Mouse (Mus musculus): ENCODE measurements around the gene Adcy10. TPM values are rescaled to one million over a fixed set of nuclear protein-coding genes. Genes with fewer than 3 reads are reported as not detected.

Adcy10 gene
- under 1 TPM; 0.27 to 0.68 (median 0.41) TPM for total RNA-seq (2022)

DNA sequence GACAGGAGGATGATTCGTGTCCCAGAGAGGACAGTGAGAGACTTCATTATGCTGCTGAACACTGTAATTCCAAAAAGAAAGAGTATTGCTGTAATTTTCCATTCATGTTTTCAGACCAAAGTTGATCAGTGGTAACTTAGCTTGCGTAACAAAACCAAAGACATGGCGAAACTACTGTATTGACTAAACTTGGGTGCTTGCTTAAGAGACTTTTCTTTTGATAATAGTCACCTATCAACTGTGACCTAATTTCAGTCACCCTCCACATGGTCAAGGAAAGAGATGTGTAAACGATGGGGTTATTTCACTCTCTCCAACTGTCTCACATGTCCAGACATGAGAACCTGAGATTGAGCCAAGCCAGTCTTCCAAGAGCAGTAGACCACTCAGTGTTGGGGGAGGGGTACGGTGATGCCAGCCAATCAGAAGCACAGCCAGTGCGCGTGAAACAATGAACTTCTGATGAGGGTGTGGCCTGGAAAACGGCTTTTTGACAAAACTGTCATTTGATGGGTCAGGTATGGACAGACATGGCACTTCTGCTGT is at the start of gene Adcy10:
Gene Adcy10, plus strand, starts transcription at position 496 of the 546 bp plus-strand sequence.
- no peak for DNase-seq (ENCODE audit: low spot score in 2 of 2)

DNA sequence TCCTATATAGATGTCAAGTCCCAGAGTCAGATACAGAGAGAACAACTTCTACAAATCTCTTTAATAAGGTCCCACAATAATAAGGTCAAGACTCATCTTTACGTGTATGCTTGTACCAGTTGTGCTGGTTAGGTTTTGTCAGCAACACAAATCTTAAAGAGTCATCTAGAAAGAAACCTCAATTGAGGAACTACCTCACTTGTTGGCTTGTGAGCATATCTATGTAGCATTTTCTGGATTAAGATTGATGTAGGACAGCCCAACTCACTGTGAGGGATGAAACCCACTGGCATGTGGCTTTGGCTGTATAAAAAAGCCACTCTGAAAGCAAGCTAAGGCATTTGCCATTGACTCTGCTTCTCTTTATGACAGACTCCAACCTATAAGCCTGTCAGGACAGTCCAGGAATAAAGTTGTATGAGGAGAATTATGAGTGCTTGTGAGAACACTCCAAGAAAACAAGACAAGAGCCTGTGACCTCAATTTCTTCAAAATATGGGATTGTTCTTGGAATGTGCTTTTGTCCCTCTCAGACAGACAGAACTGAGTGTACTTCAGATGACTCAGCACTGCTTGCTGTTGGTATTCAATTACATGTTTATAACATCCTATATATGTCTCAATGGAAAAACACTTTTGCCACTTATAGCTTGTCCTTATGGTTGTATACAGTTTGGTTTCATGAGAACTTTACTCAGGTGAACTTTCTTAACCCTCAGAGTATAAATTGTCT is 46.5 kb upstream of the Adcy10 start:
- no peak for DNase-seq (ENCODE audit: low spot score in 2 of 2)

DNA sequence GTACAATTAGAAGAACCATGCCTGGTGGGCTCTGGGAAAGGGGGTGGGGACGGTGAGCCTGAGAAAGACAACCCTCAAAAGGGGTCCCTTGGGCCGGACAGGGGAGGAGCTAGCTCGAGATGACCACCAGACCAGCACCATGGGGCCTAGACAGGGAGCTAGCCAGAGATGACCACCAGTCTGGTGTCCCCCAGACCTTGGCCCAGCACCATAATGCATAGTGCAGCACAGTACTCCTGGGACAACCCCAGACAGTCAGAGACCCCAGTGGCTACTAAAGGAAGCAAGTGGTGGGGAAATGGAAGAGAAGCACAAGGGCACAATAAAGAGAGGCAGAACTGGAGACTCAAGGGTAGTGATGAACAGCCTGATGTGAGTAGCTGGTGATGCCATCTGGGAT is 44.2 kb upstream of the Adcy10 start:
- DNase-seq (ENCODE audit: low spot score in 2 of 2): no peak

DNA sequence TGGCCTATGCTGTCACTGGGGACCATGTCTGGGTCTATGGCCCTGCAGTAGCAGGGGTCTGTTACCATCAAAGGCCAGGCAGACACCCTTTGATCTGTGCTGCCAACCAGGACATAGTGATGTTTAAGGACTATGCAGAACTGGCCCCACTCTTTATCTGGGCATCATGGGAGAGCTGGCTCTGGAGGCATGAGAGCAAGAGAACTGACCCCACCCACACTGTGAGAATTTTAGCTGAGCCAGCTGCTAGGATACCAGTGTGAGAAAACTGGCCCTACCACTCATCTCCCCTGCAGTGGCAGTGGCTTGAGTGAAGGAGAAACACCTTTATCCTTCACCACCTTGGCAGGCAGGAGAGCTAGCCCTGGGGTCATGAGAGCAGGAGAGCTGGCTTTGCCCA is 43.8 kb upstream of the Adcy10 start:
- DNase-seq (ENCODE audit: low spot score in 2 of 2): no peak

DNA sequence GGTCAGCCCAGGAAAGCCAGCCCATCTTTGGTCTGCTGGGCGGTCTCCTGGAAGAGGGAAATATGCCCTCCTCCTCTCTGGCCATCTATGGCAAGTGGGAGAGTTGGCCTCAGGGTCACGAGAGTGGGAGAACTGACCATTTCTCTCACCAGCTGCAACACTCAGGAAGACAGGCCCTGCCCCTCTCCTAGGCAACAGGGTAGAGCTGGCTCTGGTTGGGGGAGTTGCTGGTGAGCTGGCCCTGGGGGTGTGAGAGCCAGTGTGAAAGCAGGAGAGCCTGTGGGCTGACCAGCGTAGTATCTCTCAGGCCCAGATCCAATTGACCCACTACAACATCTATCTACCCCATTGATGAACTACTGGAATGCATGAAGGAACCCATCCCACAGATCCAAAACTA is 43.3 kb upstream of the Adcy10 start:
- DNase-seq (ENCODE audit: low spot score in 2 of 2): no peak

DNA sequence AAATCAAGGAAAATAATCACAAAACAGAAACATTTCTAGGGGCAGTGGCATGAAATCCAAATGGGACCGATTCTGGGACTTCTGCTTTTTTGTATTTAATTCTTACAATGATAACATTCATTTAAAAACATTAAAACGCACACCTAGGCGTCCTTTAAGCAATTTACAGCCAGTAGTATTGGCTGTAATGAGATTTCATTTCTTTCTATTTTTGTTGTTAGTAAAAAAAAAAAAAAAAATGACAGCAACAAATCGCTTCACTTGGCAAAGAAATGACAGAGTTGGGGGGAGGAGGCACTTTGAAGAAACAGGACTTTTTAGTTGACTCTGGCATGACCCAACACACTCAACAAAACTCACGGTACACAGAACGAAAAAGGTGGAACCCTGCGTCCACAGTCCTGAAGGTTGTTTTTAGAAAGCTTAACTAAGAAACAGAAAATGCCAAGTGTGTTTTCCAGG is 25.9 kb upstream of the Adcy10 start:
- no peak for DNase-seq (ENCODE audit: low spot score in 2 of 2)

DNA sequence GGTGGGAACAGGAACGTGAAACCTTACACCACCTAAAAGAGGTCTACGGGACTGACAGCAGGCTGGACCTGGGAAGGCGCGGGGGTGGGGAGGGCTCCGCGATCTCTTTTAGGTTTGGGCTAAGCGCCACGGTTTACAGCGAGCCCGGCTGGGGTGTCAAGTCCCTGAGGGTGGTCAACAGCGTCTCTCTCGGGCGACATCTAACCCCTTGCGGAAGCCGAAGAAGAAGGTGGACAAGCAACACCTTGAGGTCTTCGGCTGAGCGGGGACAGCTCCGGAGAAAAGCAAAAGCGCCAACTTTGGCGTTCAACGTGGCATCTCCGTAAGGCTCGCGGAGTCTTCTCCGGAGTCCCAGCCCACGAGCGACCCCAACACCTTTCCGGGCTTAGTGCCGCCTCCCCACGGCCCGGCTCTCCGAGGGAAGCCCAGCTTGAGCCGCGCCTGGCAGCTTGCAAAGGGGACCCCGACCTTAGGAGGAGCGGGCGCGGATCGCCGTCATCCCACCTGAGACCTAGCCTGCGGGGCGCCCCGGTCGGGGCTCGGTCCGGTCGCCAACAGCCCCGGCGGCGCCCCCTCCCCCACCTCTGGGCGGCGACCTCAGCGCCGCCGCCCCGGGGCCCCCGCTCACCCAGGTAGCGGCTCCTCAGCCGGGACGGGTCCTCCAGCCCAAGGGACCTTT is 25.3 kb upstream of the Adcy10 start:
- DNase-seq (ENCODE audit: low spot score in 2 of 2): peak; percentile 36 to 43

DNA sequence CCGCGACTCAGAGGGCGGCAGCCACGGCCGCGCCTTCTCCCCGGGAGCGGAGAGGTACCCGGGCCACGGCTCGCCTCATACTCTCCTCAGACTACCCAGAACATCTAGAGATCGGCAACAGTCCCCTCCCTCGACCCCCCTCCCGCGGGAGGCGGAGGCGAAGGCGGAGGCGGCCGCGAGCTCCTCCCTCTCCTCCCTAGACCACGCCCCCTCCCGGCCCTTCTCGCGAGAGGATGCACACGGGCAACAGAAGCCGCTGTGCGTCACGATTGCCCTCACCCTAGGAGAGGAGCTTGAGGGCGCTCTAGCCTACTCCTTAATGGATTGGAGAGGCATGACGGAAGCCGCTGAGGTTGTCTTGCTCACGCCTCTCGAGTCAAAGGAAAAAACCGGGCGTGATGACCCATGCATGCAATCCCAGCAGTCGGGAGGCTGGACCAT is 24.6 kb upstream of the Adcy10 start, which contains the start of the genes Dcaf6 and Mpc2:
Gene Dcaf6, minus strand, starts transcription at position 116 of the 441 bp plus-strand sequence.
Gene Mpc2, plus strand, starts transcription at position 278 of the 441 bp plus-strand sequence.
- peak; percentile 98 to 99 for DNase-seq (ENCODE audit: low spot score in 2 of 2)

DNA sequence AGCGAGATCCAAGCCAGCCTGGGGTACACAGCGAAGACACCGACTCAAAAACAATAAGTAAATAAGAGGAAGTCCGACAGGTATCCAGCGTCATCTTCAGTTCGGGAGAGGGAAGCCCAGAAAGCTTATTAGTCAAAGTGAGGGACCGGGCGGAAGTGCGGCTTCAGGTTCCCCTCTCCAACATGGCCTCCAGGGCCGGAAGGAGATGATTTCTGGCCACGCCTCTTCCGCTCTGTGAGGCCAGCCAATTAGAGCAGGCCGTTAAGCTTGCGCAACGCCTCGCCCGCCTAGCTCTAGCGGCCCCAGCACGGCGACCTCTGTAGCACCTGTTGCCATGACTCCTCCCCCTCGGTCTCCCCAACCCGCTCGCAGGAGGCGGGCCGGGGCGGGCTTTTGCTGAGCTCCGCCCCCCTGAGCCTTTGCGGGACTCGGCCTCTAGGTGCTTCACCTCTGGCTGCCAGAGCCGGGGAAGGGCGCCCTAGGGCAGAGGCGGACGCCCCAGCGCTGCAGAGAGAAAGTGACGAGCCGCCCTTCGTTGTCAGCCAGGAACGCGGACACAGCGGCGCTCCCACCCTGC is 24.1 kb upstream of the Adcy10 start:
- DNase-seq (ENCODE audit: low spot score in 2 of 2): peak; percentile 94 to 100

DNA sequence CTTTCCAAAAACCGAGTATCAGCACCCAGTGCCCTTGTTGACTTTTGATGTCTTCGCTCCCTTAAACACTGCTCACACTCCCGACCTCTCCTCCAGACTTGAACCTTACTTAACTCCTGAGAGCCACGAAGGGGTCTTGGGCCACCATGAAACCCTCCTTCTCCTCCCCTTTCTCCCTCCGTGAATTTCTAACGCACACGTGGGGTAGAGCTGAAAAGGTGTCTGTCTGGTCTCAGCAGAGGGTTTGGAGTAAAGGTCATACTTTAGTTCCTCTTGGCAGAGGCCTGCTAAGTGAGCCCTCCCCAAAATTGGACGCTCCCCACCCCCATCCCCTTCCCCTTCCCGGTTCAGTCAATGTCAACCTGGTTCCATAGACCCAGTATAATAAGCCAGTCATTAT is 23.3 kb upstream of the Adcy10 start:
- no peak for DNase-seq (ENCODE audit: low spot score in 2 of 2)

DNA sequence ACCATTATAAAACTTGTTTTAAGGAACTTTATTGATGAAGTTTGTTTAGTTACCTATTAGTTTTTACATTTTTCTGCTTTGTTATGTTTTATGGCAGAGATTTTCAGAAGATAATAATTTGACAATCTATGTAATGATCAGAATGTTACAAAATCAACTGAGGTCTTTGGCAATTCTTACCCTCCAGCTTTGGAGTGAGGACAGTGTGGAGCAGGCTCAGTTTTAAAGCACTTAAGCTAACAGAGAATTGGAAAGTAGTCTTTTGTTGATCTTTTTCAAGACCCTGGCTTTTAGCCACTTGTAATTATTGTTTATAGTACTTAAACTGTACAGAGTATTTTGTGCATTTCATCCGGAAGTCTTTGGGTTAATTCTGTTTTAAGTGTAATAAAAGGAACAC is 22.1 kb upstream of the Adcy10 start:
- DNase-seq (ENCODE audit: low spot score in 2 of 2): no peak

DNA sequence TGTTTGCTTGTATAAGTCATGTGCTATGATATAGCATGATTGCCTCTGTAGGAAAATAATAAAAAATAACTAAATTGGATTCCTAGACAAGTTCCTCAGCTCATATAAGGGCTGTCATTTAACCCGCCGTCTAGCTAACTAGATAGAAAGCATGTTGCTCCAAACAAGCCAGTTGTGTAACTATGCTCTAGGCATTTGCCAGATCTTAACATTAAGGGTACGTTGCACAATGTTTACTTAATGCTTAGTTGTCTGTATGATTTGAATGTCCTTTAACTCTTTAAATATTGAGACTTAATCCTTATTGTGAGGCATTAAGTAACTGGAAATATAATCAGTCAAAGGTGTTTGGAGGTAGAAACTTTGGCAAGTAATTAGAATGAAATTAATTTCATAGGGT is 20.4 kb upstream of the Adcy10 start:
- no peak for DNase-seq (ENCODE audit: low spot score in 2 of 2)

DNA sequence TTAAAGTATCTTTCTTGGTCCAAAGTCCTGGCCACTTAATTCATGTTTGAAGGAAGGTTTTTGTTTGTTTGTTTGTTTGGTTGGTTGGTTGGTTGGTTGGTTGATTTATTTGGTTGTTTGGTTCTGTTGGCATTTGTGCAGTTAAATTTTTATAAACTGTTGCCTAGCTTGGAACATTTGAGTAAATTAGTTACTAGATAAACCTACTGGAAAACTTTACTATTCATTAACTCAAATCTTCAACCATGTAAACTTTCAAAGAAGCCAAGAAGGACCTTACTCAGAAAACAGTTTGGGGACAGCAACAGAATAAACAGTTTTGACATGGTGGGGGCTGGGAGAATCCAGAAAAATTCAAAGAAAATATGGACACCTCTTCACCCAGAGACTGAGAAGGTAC is 16.0 kb upstream of the Adcy10 start:
- DNase-seq (ENCODE audit: low spot score in 2 of 2): no peak

DNA sequence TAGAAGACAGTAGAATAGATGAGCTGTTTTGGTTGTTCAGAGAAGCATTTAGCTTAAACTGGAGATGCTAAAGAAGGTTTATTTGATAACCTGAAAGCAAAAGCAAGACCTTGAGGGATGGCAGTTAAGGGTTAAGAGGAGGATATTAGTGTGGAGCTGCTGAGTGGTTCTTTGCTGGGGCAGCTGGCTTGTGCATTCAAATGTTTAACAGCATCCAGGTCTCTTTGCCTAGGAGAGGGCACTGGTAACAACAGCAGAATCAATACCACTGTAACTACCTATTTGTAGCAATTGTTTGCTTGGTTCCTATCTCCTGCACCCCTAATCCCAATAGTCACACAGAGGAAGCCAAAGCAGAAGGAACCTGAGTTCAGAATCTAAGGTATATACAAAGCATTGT is 15.3 kb upstream of the Adcy10 start:
- no peak for DNase-seq (ENCODE audit: low spot score in 2 of 2)

DNA sequence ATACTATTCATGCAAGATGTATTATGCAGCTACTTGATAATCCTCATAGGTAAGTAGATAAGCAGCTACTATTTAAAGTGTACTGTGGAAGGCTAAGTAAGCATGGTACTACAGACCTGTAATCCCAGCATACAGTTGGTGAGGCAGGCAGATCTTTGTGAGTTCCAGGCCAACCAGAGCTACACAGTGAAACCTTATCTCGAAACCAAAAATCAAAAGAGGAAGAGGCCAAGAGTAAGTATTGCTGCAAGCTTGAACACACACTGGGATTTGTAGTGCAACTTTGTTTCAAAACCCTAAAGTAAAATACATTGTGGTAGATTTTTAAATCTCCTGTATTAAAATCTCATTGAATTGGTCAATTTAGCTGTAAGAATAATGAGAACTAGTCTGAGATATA is 13.5 kb upstream of the Adcy10 start:
- no peak for DNase-seq (ENCODE audit: low spot score in 2 of 2)

DNA sequence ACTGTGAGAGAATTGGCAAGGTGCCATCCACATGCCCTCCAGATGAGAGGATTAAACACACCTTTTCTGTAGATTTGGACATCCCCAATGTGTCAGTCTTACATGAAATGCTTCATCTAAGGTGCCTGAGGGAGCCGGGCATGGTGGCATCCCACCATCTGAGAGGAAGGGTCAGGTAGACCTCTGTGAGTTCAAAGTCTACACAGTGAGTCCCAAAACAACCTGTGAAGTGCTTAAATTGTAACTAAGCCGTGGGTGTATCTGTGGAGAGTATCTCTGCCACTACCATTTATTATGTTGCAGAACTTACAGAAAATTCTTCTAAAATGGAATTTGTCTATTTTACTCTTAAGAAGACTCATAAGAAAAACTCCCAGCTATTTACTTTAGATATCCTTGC is 1.1 kb downstream of the Adcy10 start:
- DNase-seq (ENCODE audit: low spot score in 2 of 2): no peak

DNA sequence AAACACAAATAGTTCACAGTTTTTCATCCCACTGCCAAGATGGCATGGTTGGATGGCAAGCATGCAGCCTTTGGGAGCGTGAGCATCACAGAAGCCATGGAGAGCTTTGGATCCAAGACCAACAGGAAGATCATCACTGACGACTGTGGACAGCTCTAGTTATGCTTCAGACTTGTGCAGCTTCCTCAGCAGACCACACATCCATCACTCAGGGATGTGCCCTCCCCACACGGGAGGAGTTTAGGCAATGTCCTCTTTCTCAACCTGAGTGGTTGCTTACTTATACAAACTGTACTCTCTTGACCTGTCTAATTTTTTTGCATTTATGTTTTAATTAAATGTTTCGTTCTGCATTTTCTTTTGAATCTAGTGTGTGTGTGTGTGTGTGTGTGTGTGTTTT is 4.2 kb downstream of the Adcy10 start:
- no peak for DNase-seq (ENCODE audit: low spot score in 2 of 2)

DNA sequence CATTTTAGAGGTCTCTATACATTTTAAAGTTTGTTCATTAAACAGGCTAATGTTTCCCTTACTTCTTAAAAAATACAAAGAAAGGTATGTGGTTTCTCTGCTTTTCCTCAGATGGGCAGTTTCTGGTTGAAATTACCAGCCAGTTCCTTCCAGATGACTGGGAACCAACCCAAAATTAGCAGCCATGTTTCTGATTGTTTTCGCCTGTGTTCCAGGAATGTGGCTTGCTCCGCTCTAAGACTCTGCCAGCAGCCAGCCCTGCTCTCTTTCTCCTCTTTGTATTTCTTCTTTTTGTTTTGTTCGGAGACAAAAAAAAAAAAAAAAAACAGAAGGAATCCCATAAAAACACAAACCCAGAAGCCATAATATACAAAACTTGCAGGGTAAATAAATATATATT is 13.9 kb downstream of the Adcy10 start:
- no peak for DNase-seq (ENCODE audit: low spot score in 2 of 2)

DNA sequence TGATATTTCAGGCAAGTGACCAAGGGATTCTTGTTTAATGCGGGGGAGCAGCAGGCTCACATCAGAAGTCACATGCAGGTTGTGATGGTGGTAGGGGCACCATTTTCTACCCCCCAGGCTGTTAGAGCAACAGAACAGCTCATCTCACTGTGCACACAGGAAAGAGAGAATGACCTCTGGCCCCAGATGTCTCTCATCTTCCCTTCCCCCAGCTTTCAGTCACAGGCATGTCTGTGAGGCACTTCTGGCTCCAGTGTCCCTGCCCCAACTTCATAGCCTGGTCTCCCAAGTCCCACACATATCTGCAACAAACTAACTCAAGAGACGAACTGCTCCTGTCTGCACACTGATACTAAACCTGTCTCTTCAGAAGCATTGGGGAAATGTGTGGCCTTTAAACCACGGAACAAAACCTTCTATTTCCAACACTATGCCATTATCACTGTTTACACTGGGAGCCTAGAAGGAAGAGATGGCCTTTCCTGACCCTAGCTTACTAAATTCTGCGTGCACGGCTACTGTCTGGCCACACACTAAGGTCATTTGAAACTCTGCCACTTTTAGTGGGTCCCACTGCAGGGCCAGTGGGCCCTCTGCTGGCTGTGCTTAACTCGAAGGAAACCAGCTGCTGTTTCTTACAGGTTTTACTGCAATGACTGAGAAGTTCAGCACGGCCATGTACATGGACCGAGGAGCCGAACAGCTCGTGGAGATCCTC is 18.5 kb downstream of the Adcy10 start:
- no peak for DNase-seq (ENCODE audit: low spot score in 2 of 2)

DNA sequence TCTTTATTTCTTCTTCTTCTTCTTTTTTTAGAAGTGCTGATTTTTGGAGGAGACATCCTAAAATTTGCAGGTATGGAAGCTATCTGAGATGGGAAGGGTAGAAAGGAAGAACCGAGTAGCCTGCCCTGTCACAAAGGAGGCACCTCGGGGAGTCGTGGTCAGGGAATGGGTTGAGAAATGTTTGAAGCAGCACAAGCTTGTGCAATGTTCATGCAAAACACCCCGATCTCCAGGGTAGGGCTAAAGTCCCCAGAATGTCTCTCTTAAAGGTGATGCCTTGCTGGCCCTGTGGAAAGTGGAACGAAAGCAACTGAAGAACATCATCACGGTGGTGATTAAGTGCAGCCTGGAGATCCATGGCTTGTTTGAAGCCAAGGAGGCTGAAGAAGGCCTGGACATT is 21.3 kb downstream of the Adcy10 start:
- DNase-seq (ENCODE audit: low spot score in 2 of 2): no peak

DNA sequence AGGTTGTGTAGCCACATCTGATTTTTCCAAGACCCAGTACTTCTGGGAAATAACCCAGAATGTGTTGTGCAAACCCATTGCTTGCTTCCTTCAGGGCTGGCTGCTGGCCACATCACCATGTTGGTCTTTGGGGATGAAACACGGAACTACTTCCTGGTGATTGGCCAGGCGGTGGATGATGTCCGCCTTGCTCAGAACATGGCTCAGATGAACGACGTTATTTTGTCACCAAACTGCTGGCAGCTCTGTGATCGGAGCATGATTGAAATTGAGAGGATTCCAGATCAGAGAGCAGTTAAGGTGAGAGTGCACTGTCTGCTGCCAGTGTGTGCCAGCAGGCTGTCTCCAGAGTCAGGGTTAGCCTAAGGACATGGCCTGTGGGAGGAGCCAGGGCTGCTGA is 25.2 kb downstream of the Adcy10 start:
- DNase-seq (ENCODE audit: low spot score in 2 of 2): no peak

DNA sequence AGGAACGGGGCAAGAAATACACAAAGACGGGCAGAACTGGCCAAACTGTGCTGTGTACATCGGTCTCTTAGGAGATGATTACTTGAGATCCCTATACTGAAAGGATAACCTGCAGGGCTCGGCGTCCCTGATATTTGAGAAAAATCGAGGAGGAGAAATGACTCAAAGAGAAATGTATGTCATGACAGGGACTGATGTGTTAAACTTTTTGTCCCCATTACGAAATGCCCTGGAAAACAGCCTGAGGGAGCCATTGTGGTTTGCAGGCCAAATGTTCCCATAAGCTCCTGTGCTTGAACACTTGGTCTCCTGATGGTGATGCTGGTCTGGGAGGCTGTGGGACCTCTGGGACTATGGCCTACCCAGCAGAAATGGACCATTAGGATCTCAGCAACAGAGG is 35.7 kb downstream of the Adcy10 start:
- no peak for DNase-seq (ENCODE audit: low spot score in 2 of 2)
